Mouse (Mus musculus) testis, adult 2 months (tissue): ENCODE results near the gene Chrnb1. TPM values are rescaled to one million over a fixed set of nuclear protein-coding genes. Genes with fewer than 3 reads are reported as not detected.

Source experiments
- H3K27ac ChIP-seq: fragments of 200-500 bp; 2 replicates; pipeline ENCODE4 v1.5.1; 2012; ENCODE audit warnings: low read depth, low read length; ENCODE audit not compliant: control insufficient read depth, insufficient read depth
- H3K27me3 ChIP-seq: fragments of 200-500 bp; 2 replicates; pipeline ENCODE4 v1.6.1; 2012; ENCODE audit warnings: mild to moderate bottlenecking, low read length, moderate library complexity; ENCODE audit not compliant: control insufficient read depth, insufficient read depth
- H3K36me3 ChIP-seq: fragments of 200-500 bp; 2 replicates; pipeline ENCODE4 v1.6.1; 2012; ENCODE audit warnings: mild to moderate bottlenecking, low read length; ENCODE audit not compliant: control insufficient read depth, insufficient read depth
- H3K4me1 ChIP-seq: fragments of 200-500 bp; 2 replicates; pipeline ENCODE4 v1.6.1; 2012; ENCODE audit warnings: low read length; ENCODE audit not compliant: control insufficient read depth, insufficient read depth
- H3K4me3 ChIP-seq: fragments of 200-500 bp; 2 replicates; pipeline ENCODE4 v1.5.1; 2012; ENCODE audit warnings: low read depth, mild to moderate bottlenecking, low read length, moderate library complexity, mixed read lengths; ENCODE audit not compliant: control insufficient read depth
- CTCF ChIP-seq: fragments of 200-500 bp; IDR thresholded peaks from 2 replicates; pipeline ENCODE4 v1.5.1; 2012; ENCODE audit warnings: low read depth, mild to moderate bottlenecking, inconsistent platforms, low read length, moderate library complexity; ENCODE audit not compliant: control insufficient read depth, insufficient read depth, insufficient replicate concordance
- POLR2A ChIP-seq: fragments of 200-500 bp; IDR thresholded peaks from 2 replicates; pipeline ENCODE4 v1.6.1; 2012; ENCODE audit warnings: low read depth, mild to moderate bottlenecking, inconsistent platforms, low read length, moderate library complexity; ENCODE audit not compliant: control insufficient read depth
- polyA plus RNA-seq: library from polyadenylated mRNA; depleted of rRNA; stranded (reverse); fragments of >200 nt; gene quantifications from 2 replicates; pipeline ENCODE4 v1.2.3, GENCODE M21; 2012

Chrnb1 gene
- polyA plus RNA-seq, 1 experiment: 1.2 TPM

GRCm38 (mm10) chr11:69781828-69782227 is 13.9 kb downstream of the Chrnb1 start:
- Histone ChIP-seq H3K4me1 (peaks cover 11% of the 10 kb centered on the region), H3K36me3 (no peaks in the 10 kb centered on the region), H3K4me3 (no peak overlapping the region), H3K27me3 (no peaks in the 10 kb centered on the region), H3K27ac (no peak overlapping the region)
- no peak for TF ChIP-seq POLR2A
- TF ChIP-seq CTCF: no peak

GRCm38 (mm10) chr11:69778985-69779384 is 16.8 kb downstream of the Chrnb1 start:
- H3K27me3 ChIP-seq: no peaks in the 10 kb centered on the region
- no peak overlapping the region for H3K4me3 ChIP-seq
- TF ChIP-seq CTCF (no peak), POLR2A (no peak)
- no peak overlapping the region for H3K27ac ChIP-seq
- H3K36me3 ChIP-seq: no peaks in the 10 kb centered on the region
- peaks cover 11% of the 10 kb centered on the region for H3K4me1 ChIP-seq

GRCm38 (mm10) chr11:69778258-69778982 is 17.3 kb downstream of the Chrnb1 start:
- Histone ChIP-seq H3K4me1 (peaks cover 11% of the 10 kb centered on the region), H3K4me3 (no peak overlapping the region), H3K36me3 (no peaks in the 10 kb centered on the region), H3K27me3 (no peaks in the 10 kb centered on the region), H3K27ac (no peak overlapping the region)
- no peak for TF ChIP-seq POLR2A

- Histone ChIP-seq H3K4me3 (no peak overlapping the region), H3K36me3 (no peaks in the 10 kb centered on the region), H3K4me1 (peaks cover 11% of the 10 kb centered on the region), H3K27ac (no peak overlapping the region), H3K27me3 (no peaks in the 10 kb centered on the region)
- no peak for TF ChIP-seq POLR2A
- no peak for TF ChIP-seq CTCF
Observed at GRCm38 (mm10) chr11:69777504-69778257, 18.1 kb downstream of the Chrnb1 start.

GRCm38 (mm10) chr11:69776488-69776887 is 19.3 kb downstream of the Chrnb1 start:
- H3K27ac ChIP-seq: no peak overlapping the region
- no peaks in the 10 kb centered on the region for H3K27me3 ChIP-seq
- no peak overlapping the region for H3K4me3 ChIP-seq
- TF ChIP-seq CTCF (no peak), POLR2A (no peak)
- peaks cover 11% of the 10 kb centered on the region for H3K4me1 ChIP-seq
- H3K36me3 ChIP-seq: no peaks in the 10 kb centered on the region

- Histone ChIP-seq H3K4me1 (peaks cover 11% of the 10 kb centered on the region), H3K27me3 (no peaks in the 10 kb centered on the region), H3K27ac (no peak overlapping the region), H3K4me3 (no peak overlapping the region), H3K36me3 (no peaks in the 10 kb centered on the region)
- TF ChIP-seq POLR2A (no peak), CTCF (no peak)
Observed at GRCm38 (mm10) chr11:69775716-69776115, 20.0 kb downstream of the Chrnb1 start.

- no peak overlapping the region for H3K27ac ChIP-seq
- no peaks in the 10 kb centered on the region for H3K27me3 ChIP-seq
- peaks cover 11% of the 10 kb centered on the region for H3K4me1 ChIP-seq
- TF ChIP-seq CTCF (no peak), POLR2A (no peak)
- H3K4me3 ChIP-seq: no peak overlapping the region
- H3K36me3 ChIP-seq: no peaks in the 10 kb centered on the region
Observed at GRCm38 (mm10) chr11:69774961-69775360, 20.8 kb downstream of the Chrnb1 start.

- TF ChIP-seq POLR2A (no peak), CTCF (no peak)
- Histone ChIP-seq H3K27ac (no peak overlapping the region), H3K4me1 (peaks cover 12% of the 10 kb centered on the region), H3K27me3 (no peaks in the 10 kb centered on the region), H3K36me3 (no peaks in the 10 kb centered on the region), H3K4me3 (no peak overlapping the region)
Observed at GRCm38 (mm10) chr11:69767625-69767909, 28.2 kb downstream of the Chrnb1 start.
